Mouse (Mus musculus) G1E (cell line): ENCODE measurements around the gene Tfcp2. TPM values are rescaled to one million over a fixed set of nuclear protein-coding genes. Genes with fewer than 3 reads are reported as not detected.

Source experiments
- ATAC-seq: 2 replicates; pipeline ENCODE4 v1.8.0; 2016; ENCODE audit warnings: mild to moderate bottlenecking; ENCODE audit not compliant: insufficient number of reproducible peaks, poor library complexity, low FRiP score, severe bottlenecking; ENCODE audit errors: extremely low read depth
- DNase-seq: peaks from one replicate; pipeline ENCODE4 v3.0.0; 2012; ENCODE audit warnings: low spot score
- H3K27me3 ChIP-seq: 2 replicates; pipeline ENCODE4 v1.6.1; 2012; ENCODE audit warnings: mild to moderate bottlenecking, low read length, inconsistent platforms; ENCODE audit not compliant: insufficient read depth
- H3K36me3 ChIP-seq: replicated peaks from 2 replicates; pipeline ENCODE3; 2012; ENCODE audit warnings: mild to moderate bottlenecking, inconsistent platforms
- H3K4me1 ChIP-seq: 2 replicates; pipeline ENCODE4 v1.6.1; 2012; ENCODE audit warnings: low read depth, low read length, inconsistent platforms, mixed read lengths; ENCODE audit not compliant: insufficient read depth
- H3K4me3 ChIP-seq: 2 replicates; pipeline ENCODE4 v1.5.1; 2012; ENCODE audit warnings: low read depth, mild to moderate bottlenecking, inconsistent platforms, low read length, moderate library complexity, mixed read lengths
- H3K9me3 ChIP-seq: replicated peaks from 2 replicates; pipeline ENCODE4 v1.6.1; 2012; ENCODE audit warnings: inconsistent platforms
- CTCF ChIP-seq: IDR thresholded peaks from 2 replicates; pipeline ENCODE4 v1.5.1; 2012; ENCODE audit warnings: low read depth, low read length, inconsistent platforms, mixed read lengths
- GATA1 ChIP-seq: IDR thresholded peaks from 2 replicates; pipeline ENCODE4 v1.6.1; 2012; ENCODE audit warnings: borderline replicate concordance, low read length, inconsistent platforms, mixed read lengths
- GATA2 ChIP-seq: IDR thresholded peaks from 2 replicates; pipeline ENCODE4 v1.6.1; 2012; ENCODE audit warnings: low read depth, low read length, inconsistent platforms, borderline replicate concordance
- POLR2AphosphoS5 ChIP-seq: IDR thresholded peaks from 2 replicates; pipeline ENCODE4 v1.6.1; 2012; ENCODE audit warnings: low read depth, low read length, inconsistent platforms; ENCODE audit not compliant: insufficient replicate concordance
- TAL1 ChIP-seq: conservative IDR thresholded peaks from 2 replicates; pipeline ENCODE4 v1.6.1; 2012; ENCODE audit warnings: low read depth, low read length, inconsistent platforms, mixed read lengths
- polyA plus RNA-seq: library from polyadenylated mRNA; stranded (reverse); fragments of >175 nt; gene quantifications from 2 replicates; pipeline ENCODE4 v1.2.3, GENCODE M21; 2012
- total RNA-seq, 2 experiments: library from RNA; stranded (forward) in 1 of 2; stranded (reverse) in 1 of 2; fragments of 200-1000 nt in 1 of 2; fragments of >200 nt in 1 of 2; fragmentation: Nextera tagmentation in 1 of 2; gene quantifications; 2 replicates each; pipeline ENCODE4 v1.2.3; 2014 to 2017

Tfcp2 gene
- total RNA-seq (2014; fragmentation: Nextera tagmentation) (16.0 and 18.8 TPM in 2 replicates), total RNA-seq (2017) (8.7 and 10.9 TPM in 2 replicates), polyA plus RNA-seq (2.9 and 3.9 TPM in 2 replicates)

DNA sequence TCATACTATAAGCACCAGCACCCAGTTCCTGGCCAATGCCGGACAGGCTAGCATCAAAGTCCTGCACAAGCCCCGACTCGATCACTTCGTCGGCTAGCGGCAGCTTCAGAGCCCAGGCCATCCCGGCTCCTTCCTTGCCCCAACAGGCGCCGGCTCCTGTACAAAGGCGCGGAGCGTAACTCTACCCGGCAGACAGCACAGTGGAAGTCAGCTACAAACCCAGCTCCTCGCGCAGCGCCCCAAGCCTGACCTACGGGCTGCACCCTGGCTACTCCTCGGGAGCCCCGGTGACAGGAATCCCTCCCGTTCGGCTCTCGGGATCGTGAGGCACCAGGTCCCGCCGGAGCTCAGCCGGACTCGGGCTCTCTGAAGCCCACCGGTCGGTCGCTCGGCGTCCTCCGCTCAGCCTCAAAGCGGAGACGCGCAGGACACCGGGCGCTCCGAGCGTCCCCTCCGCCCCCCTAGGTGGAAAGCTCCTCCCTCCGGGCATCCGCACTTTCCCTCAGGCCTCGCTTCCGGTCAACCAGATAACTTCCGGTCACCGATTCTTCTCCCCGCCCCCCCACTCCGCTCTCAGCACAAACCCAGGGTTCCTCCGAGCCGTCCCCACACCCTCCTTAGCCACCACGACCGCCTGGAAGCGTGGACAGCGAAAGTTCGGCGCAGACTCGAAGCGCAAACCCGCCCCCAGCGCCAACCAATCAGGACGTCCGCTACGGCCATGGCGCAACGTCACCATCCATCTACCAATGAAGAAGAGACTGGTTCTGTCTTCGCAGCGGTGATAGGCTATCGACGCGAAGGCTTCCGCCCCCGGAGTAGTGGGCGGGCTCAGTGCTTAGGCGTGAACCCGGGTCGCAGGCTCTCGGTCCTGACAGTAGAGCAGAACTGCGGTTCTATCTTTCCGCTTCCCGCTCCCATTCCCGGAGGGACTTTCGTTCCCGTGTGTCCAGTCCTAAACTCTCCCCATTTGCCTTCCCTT lies at the start of gene Tfcp2:
Tfcp2 (minus strand) TSS at position 683 of the 982 bp plus-strand sequence.
- no peak for TF ChIP-seq CTCF
- TF ChIP-seq GATA2: no peak
- TF ChIP-seq GATA1: no peak
- TF ChIP-seq POLR2AphosphoS5: no peak
- TF ChIP-seq TAL1: no peak
- peak; percentile 95 for DNase-seq
- peak; percentile 100 for ATAC-seq
- Histone ChIP-seq H3K9me3 (no peaks in the 10 kb centered on the region), H3K36me3 (peaks cover 20% of the 10 kb centered on the region), H3K27me3 (no peaks in the 10 kb centered on the region), H3K4me1 (peaks cover 19% of the 10 kb centered on the region), H3K4me3 (peak within 1 kb of the TSS; percentile 87)

DNA sequence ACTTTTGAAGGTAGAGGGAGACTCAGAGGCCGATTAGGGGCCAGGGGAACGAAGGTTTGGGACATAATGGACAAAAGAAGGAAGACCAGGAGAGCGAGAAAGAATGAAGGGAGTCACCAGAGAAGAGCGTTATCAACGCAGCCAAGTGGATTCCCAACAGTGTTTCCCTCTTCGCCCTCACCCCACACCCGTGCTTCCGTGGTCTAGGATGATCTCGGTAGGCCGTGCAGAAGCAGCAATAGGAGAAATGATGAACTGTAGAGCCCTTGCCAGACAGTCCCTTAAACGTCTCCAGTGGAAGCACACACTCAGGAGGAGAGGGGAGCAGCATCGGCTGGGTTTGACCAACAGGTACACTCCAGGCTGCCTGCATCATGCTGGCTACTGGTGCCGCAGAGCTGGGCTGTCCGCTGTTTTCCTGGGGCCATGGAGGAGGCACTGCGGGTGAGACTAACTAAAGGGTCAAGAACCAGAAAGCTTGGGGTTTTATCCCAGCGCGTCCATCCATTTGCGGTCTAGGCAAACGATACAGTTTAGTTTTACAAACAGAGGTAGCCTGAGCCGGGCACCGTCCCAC lies 49.0 kb upstream of the Tfcp2 start:
- Histone ChIP-seq H3K4me3 (no peak overlapping the region), H3K27me3 (peaks cover 36% of the 10 kb centered on the region), H3K4me1 (peaks cover 5% of the 10 kb centered on the region; the same call in 1 of the 2 replicates), H3K36me3 (no peaks in the 10 kb centered on the region), H3K9me3 (no peaks in the 10 kb centered on the region)
- no peak for DNase-seq
- no peak for ATAC-seq
- TF ChIP-seq GATA2 (no peak), GATA1 (no peak), TAL1 (no peak), POLR2AphosphoS5 (no peak), CTCF (no peak)

DNA sequence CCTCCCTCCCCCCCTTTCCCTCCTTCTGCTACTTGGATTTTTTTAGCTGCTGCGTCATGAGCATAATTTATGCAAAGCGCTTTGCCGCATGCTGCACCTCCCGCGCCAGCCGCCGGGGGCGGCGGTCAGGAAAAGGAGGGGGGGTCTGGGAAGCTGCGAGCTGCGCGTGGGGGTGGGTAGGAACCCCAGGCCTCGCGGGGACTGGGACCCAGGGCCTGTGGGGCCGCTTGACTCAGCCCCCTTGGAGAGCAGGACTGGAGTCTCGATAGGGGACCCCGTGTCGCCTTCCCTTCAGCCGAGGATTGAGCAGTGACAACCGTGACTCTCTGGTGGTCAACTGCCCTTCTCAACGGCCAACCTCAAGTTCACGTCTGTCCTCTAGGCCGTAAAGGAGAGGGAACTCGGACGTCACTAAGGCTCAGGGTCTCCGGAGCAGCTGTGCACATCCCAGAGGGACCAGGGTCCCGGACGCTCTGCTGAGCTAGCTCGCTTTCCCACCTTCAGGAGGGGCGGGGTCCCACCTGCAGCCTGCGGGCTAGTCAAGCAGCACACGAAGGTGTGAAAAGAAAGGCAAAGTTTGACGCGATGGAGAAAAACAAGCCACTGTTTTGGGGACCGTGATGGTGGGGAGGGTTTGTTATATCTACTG lies 48.4 kb upstream of the Tfcp2 start:
- TF ChIP-seq TAL1 (no peak), POLR2AphosphoS5 (no peak), GATA2 (no peak), CTCF (no peak), GATA1 (no peak)
- peak; percentile 4; the same call in 1 of the 2 replicates for ATAC-seq
- peaks cover 32% of the 10 kb centered on the region for H3K27me3 ChIP-seq
- peak; percentile 36 for DNase-seq
- H3K36me3 ChIP-seq: no peaks in the 10 kb centered on the region
- H3K9me3 ChIP-seq: no peaks in the 10 kb centered on the region
- H3K4me1 ChIP-seq: peaks cover 5% of the 10 kb centered on the region; the same call in 1 of the 2 replicates
- peak overlapping the region; percentile 67 for H3K4me3 ChIP-seq

DNA sequence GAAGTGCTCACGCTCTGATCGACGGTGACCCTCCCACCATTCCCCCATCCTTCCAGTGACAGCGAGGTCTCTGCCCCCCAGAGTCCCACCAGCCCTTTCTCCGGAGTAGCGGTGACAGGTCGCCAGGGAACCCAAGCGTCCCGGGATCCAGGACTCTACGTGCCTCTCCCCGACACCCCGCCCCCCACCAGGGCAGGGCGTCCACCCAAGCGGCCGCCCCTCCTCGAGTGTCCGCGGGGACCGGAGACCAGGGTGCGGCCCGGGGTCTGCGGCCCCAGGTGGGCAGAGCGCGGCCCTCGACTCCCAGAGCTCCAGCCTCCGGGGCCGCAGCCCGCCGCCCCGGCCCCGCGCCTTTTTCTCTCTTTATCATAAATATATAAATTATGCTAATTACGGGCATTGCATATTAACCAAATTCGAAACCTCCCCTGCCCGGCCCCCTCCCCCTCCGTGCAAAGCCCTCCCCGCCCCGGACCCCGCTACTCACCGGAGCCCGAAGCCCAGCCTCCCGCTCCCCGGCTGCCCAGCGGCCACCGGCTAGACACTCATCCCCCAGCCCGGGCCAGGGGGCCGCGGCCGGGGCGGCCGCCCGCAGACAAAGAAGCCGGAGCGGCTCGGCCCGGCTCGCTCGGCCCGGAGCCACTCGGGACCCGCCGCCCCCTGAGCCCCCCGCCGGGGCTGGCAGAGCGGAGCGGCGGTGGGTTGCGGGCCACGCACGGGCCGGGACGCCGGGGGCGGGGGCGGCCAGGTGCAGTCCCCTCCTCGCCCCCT lies 47.7 kb upstream of the Tfcp2 start, which contains the start of gene Pou6f1:
Pou6f1 (minus strand) TSS at position 709 of the 771 bp plus-strand sequence.
- Histone ChIP-seq H3K9me3 (no peaks in the 10 kb centered on the region), H3K4me3 (peak within 1 kb of the TSS; percentile 67), H3K36me3 (no peaks in the 10 kb centered on the region), H3K27me3 (peaks cover 29% of the 10 kb centered on the region), H3K4me1 (peaks cover 5% of the 10 kb centered on the region; the same call in 1 of the 2 replicates)
- ATAC-seq (no peak), DNase-seq (no peak)
- TF ChIP-seq POLR2AphosphoS5 (no peak), CTCF (no peak), GATA1 (no peak), TAL1 (no peak), GATA2 (no peak)

DNA sequence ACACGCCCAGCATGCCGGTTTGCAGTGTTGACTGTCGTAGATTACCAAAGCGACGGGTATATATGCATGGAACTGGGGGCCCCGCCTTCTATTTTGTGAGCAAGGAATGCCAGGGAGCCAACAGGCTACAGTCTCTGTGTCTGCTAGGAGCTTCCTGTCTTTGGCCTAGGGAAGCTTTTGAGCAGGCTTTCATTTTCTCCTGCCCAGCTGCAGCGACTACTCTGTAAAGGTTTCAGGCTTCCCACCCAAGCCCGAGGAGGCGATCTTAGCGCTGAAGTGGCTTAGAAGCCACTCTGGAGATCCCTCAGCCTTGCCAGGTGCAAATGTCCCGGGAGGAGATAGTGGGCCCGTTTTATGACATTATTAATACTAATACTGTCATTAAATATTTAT lies 47.1 kb upstream of the Tfcp2 start:
- Histone ChIP-seq H3K27me3 (peaks cover 29% of the 10 kb centered on the region), H3K9me3 (no peaks in the 10 kb centered on the region), H3K36me3 (no peaks in the 10 kb centered on the region), H3K4me1 (peaks cover 5% of the 10 kb centered on the region; the same call in 1 of the 2 replicates), H3K4me3 (no peak overlapping the region)
- no peak for DNase-seq
- ATAC-seq: no peak
- TF ChIP-seq GATA1: no peak
- no peak for TF ChIP-seq CTCF
- no peak for TF ChIP-seq GATA2
- no peak for TF ChIP-seq TAL1
- no peak for TF ChIP-seq POLR2AphosphoS5
